Mouse (Mus musculus): ENCODE measurements at regions not wholly inside any gene's neighbourhood (a gene's known extent, or its start where the extent isn't known, plus 50 kb on each side); places are given as distances from the start of the nearest gene placed in this dataset.

DNA sequence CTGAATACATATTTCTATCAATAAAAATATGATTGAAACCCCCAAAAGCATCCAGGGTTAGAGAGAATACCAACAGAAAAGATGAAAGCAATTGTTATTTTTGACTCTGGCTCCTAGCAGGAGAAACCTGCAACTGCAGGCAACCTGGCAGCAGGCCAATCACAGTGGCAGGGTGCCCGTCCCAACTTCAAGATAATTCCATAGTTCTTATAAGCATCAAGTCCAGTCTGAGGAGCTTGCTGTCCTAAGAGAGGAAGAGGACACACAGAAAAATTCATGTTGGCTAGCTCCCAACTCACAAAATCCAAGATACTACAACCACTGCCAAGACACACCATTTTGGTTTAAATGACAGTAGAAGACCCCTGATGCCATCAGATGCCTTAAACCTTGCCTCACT, 654.9 kb upstream of the B3galt2 start:
- TF ChIP-seq BHLHE40 (IDR thresholded peaks at IDR 0.05; ENCODE audit: borderline replicate concordance, low read depth, low read length) (no peak), NELFE (IDR thresholded peaks at IDR 0.05; ENCODE audit: low read depth, low read length) (no peak), MAFK (IDR thresholded peaks at IDR 0.05; ENCODE audit: borderline replicate concordance, low read depth, low read length) (no peak), TCF12 (IDR thresholded peaks at IDR 0.05; ENCODE audit: low read depth, low read length) (no peak), NRF1 (IDR thresholded peaks at IDR 0.05; ENCODE audit: insufficient read depth, low read depth, low read length, poor library complexity, severe bottlenecking) (no peak)
- H3K79me2 ChIP-seq (ENCODE audit: control insufficient read depth, insufficient read depth, low read length, poor library complexity): no peaks in the 10 kb centered on the region
- H3K9ac ChIP-seq (ENCODE audit: control insufficient read depth, low read depth, low read length, poor library complexity, severe bottlenecking): no peak overlapping the region
- no peaks in the 10 kb centered on the region for H3K4me1 ChIP-seq (ENCODE audit: control insufficient read depth in 1 of 2, insufficient read depth in 2 of 2, low read length in 2 of 2)
- DNase-seq (ENCODE audit: low read depth, low spot score): peak; percentile 48
- H3K9me3 ChIP-seq (replicated peaks; ENCODE audit: insufficient read depth, low read length): no peaks in the 10 kb centered on the region
- no peak overlapping the region for H3K27ac ChIP-seq (ENCODE audit: control insufficient read depth, low read depth, low read length)
- no peaks in the 10 kb centered on the region for H3K36me3 ChIP-seq (ENCODE audit: control insufficient read depth in 1 of 2, insufficient read depth in 2 of 2, low read length in 2 of 2)
- H3K27me3 ChIP-seq (ENCODE audit: control insufficient read depth in 1 of 2, insufficient read depth in 2 of 2, low read length in 2 of 2): no peaks in the 10 kb centered on the region
- H3K4me3 ChIP-seq (ENCODE audit: control insufficient read depth in 1 of 2, insufficient read depth in 1 of 2, low read depth in 2 of 2, low read length in 2 of 2): no peak overlapping the region

DNA sequence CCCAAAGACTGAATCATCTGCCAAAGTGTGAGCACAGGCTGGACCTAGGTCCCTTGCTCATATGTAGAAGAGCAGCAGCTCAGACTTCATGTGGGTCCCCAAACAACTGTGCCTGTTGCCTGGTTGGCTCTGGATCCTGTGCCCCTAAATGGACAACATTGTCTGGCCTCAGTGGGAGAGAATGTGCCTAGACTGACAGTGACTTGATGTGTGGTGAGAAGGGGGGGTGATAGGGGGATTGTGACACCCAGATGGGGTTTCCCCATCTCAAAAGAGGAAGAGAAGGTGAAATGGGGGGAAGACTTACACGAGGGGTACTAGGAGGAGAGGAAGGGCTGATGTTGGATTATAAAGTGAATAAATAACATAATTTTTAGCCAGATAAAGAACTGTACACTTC, 640.2 kb upstream of the B3galt2 start:
- peak; percentile 51 for DNase-seq (ENCODE audit: low read depth, low spot score)

DNA sequence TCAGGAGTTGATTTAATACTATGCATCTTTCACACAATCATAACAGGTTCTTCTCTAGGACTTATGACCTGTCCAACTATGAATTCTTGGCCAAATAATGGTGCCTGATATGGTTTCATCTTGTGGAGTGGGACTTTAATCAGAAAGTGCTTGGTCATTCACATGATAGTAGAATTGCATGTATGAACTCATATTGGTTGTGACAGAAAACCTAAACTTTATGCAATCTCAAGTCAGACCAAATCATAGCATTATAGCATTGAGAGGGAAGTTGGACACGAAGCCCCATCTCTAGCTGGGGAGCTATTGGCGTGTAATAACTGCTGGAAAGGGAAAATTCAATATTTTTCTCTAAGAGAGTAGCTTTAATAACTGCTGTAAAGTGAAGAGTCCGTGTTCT, 639.4 kb upstream of the B3galt2 start:
- TF ChIP-seq MYB (IDR thresholded peaks at IDR 0.05; ENCODE audit: low read depth, low read length) (no peak), SIN3A (IDR thresholded peaks at IDR 0.05; ENCODE audit: low read length) (no peak), HCFC1 (IDR thresholded peaks at IDR 0.05; ENCODE audit: low read depth, low read length) (no peak), TCF12 (IDR thresholded peaks at IDR 0.05; ENCODE audit: low read depth, low read length) (no peak), ZC3H11A (IDR thresholded peaks at IDR 0.05; ENCODE audit: low read depth, low read length) (no peak), CTCF (IDR thresholded peaks at IDR 0.05 in 2 of 3, conservative IDR thresholded peaks at IDR 0.05 in 1 of 3; ENCODE audit: control insufficient read depth in 1 of 3, insufficient read depth in 1 of 3, low read depth in 2 of 3, low read length in 3 of 3, poor library complexity in 1 of 3, severe bottlenecking in 1 of 3) (no peak), SMC3 (IDR thresholded peaks at IDR 0.05; ENCODE audit: low read depth, low read length) (no peak), NRF1 (IDR thresholded peaks at IDR 0.05; ENCODE audit: insufficient read depth, low read depth, low read length, poor library complexity, severe bottlenecking) (no peak), CHD1 (IDR thresholded peaks at IDR 0.05; ENCODE audit: low read depth, low read length) (no peak), ZKSCAN1 (IDR thresholded peaks at IDR 0.05; ENCODE audit: low read depth, low read length) (no peak), NELFE (IDR thresholded peaks at IDR 0.05; ENCODE audit: low read depth, low read length) (no peak)

More for the DNA sequence above, 640.2 kb upstream of the B3galt2 start:
- H3K27me3 ChIP-seq (ENCODE audit: control insufficient read depth in 1 of 2, insufficient read depth in 2 of 2, low read length in 2 of 2): no peaks in the 10 kb centered on the region
- no peak for TF ChIP-seq GATA1 (IDR thresholded peaks at IDR 0.05; ENCODE audit: low read depth, low read length)
- TF ChIP-seq MAZ (IDR thresholded peaks at IDR 0.05; ENCODE audit: low read depth, low read length): no peak
- no peak for TF ChIP-seq CTCF (IDR thresholded peaks at IDR 0.05 in 2 of 3, conservative IDR thresholded peaks at IDR 0.05 in 1 of 3; ENCODE audit: control insufficient read depth in 1 of 3, insufficient read depth in 1 of 3, low read depth in 2 of 3, low read length in 3 of 3, poor library complexity in 1 of 3, severe bottlenecking in 1 of 3)
- TF ChIP-seq TCF12 (IDR thresholded peaks at IDR 0.05; ENCODE audit: low read depth, low read length): no peak
- TF ChIP-seq JUND (IDR thresholded peaks at IDR 0.05; ENCODE audit: low read depth, low read length): no peak
- no peak for TF ChIP-seq SIN3A (IDR thresholded peaks at IDR 0.05; ENCODE audit: low read length)
- TF ChIP-seq TBP (IDR thresholded peaks at IDR 0.05; ENCODE audit: low read depth, low read length): no peak
- H3K79me2 ChIP-seq (ENCODE audit: control insufficient read depth, insufficient read depth, low read length, poor library complexity): no peaks in the 10 kb centered on the region
- no peak overlapping the region for H3K4me3 ChIP-seq (ENCODE audit: control insufficient read depth in 1 of 2, insufficient read depth in 1 of 2, low read depth in 2 of 2, low read length in 2 of 2)
- no peak overlapping the region for H3K27ac ChIP-seq (ENCODE audit: control insufficient read depth, low read depth, low read length)
- no peaks in the 10 kb centered on the region for H3K36me3 ChIP-seq (ENCODE audit: control insufficient read depth in 1 of 2, insufficient read depth in 2 of 2, low read length in 2 of 2)
- H3K9ac ChIP-seq (ENCODE audit: control insufficient read depth, low read depth, low read length, poor library complexity, severe bottlenecking): no peak overlapping the region
- no peaks in the 10 kb centered on the region for H3K9me3 ChIP-seq (replicated peaks; ENCODE audit: insufficient read depth, low read length)
- H3K4me1 ChIP-seq (ENCODE audit: control insufficient read depth in 1 of 2, insufficient read depth in 2 of 2, low read length in 2 of 2): no peaks in the 10 kb centered on the region

More for the DNA sequence above, 639.4 kb upstream of the B3galt2 start:
- DNase-seq (ENCODE audit: low read depth, low spot score): no peak
- H3K9ac ChIP-seq (ENCODE audit: control insufficient read depth, low read depth, low read length, poor library complexity, severe bottlenecking): no peak overlapping the region
- H3K27me3 ChIP-seq (ENCODE audit: control insufficient read depth in 1 of 2, insufficient read depth in 2 of 2, low read length in 2 of 2): no peaks in the 10 kb centered on the region
- no peak overlapping the region for H3K27ac ChIP-seq (ENCODE audit: control insufficient read depth, low read depth, low read length)
- no peak overlapping the region for H3K4me3 ChIP-seq (ENCODE audit: control insufficient read depth in 1 of 2, insufficient read depth in 1 of 2, low read depth in 2 of 2, low read length in 2 of 2)
- H3K36me3 ChIP-seq (ENCODE audit: control insufficient read depth in 1 of 2, insufficient read depth in 2 of 2, low read length in 2 of 2): no peaks in the 10 kb centered on the region
- no peaks in the 10 kb centered on the region for H3K9me3 ChIP-seq (replicated peaks; ENCODE audit: insufficient read depth, low read length)
- no peaks in the 10 kb centered on the region for H3K79me2 ChIP-seq (ENCODE audit: control insufficient read depth, insufficient read depth, low read length, poor library complexity)
- H3K4me1 ChIP-seq (ENCODE audit: control insufficient read depth in 1 of 2, insufficient read depth in 2 of 2, low read length in 2 of 2): no peaks in the 10 kb centered on the region

Measured in MEL (cell line).